Mouse (Mus musculus) central nervous system, embryonic 11.5 days (tissue): ENCODE results near the gene Gast. TPM values are rescaled to one million over a fixed set of nuclear protein-coding genes. Genes with fewer than 3 reads are reported as not detected.

Source experiments
- polyA plus RNA-seq: library from polyadenylated mRNA; depleted of rRNA; stranded (reverse); fragments of >200 nt; gene quantifications from 2 replicates; pipeline ENCODE4 v1.2.3, GENCODE M21; 2012; rRNA removed

The Gast gene
- 0.19 TPM in 1 of 2 replicates, not detected in the other for polyA plus RNA-seq

GRCm38 (mm10) chr11:100333944-100334457 is at the start of gene Gast:
Gast (plus strand) TSS chr11:100334407.

GRCm38 (mm10) chr11:100319492-100320171 is 14.6 kb upstream of the Gast start, which contains the start of gene Eif1:
Eif1 (plus strand) TSS chr11:100319885.

GRCm38 (mm10) chr11:100355972-100356818 is 22.0 kb downstream of the Gast start, which contains the start of gene Hap1:
Hap1 (minus strand) TSS chr11:100356128.

Other genes with a start within 250 kb of the Gast start
- gene Krt32, start 246.2 kb upstream of the Gast start, polyA plus RNA-seq: not detected in 2 replicates
- 0.04 TPM in 1 of 2 replicates, not detected in the other for gene Krt35, start 238.2 kb upstream of the Gast start, polyA plus RNA-seq
- gene Krt36, start 228.8 kb upstream of the Gast start, polyA plus RNA-seq: 0.05 TPM in 1 of 2 replicates, not detected in the other
- 0.05 and 0.16 TPM in 2 replicates for gene Krt13, start 212.8 kb upstream of the Gast start, polyA plus RNA-seq
- gene Krt15, start 198.5 kb upstream of the Gast start, polyA plus RNA-seq: 6.1 and 7.9 TPM in 2 replicates
- gene Krt19, start 185.7 kb upstream of the Gast start, polyA plus RNA-seq: 8.8 and 9.2 TPM in 2 replicates
- gene Krt9, start 141.2 kb upstream of the Gast start, polyA plus RNA-seq: 0.05 and 0.36 TPM in 2 replicates
- 3.2 and 9.1 TPM in 2 replicates for gene Krt14, start 126.9 kb upstream of the Gast start, polyA plus RNA-seq
- not detected in 2 replicates for gene Krt16, start 85.5 kb upstream of the Gast start, polyA plus RNA-seq
- 0.14 and 0.73 TPM in 2 replicates for gene Krt17, start 73.4 kb upstream of the Gast start, polyA plus RNA-seq
- not detected in 2 replicates for gene Krt42, start 64.5 kb upstream of the Gast start, polyA plus RNA-seq
- gene Eif1, start 14.5 kb upstream of the Gast start, polyA plus RNA-seq: 215 and 452 TPM in 2 replicates
- gene Hap1, start 21.7 kb downstream of the Gast start, polyA plus RNA-seq: 33.8 and 134 TPM in 2 replicates
- gene Jup, start 63.4 kb downstream of the Gast start, polyA plus RNA-seq: 21.6 and 38.3 TPM in 2 replicates
- gene P3h4, start 80.4 kb downstream of the Gast start, polyA plus RNA-seq: 16.9 and 31.2 TPM in 2 replicates
- 28.6 and 64.3 TPM in 2 replicates for gene Fkbp10, start 81.3 kb downstream of the Gast start, polyA plus RNA-seq
- 71.6 and 105 TPM in 2 replicates for gene Nt5c3b, start 107.4 kb downstream of the Gast start, polyA plus RNA-seq
- 0.86 and 1.3 TPM in 2 replicates for gene Klhl10, start 107.5 kb downstream of the Gast start, polyA plus RNA-seq
- 9.5 and 9.8 TPM in 2 replicates for gene Klhl11, start 138.3 kb downstream of the Gast start, polyA plus RNA-seq
- gene Acly, start 193.6 kb downstream of the Gast start, polyA plus RNA-seq: 174 and 188 TPM in 2 replicates
- gene Ttc25, start 211.2 kb downstream of the Gast start, polyA plus RNA-seq: 1.1 and 1.6 TPM in 2 replicates
- 10.0 and 14.6 TPM in 2 replicates for gene Cnp, start 240.5 kb downstream of the Gast start, polyA plus RNA-seq